Mouse (Mus musculus) liver, embryonic 14.5 days (tissue): ENCODE results near the gene Ccne1.

Experiments used
- CTCF ChIP-seq: IDR thresholded peaks from 2 replicates; pipeline ENCODE4 v1.5.1; 2016; ENCODE audit warnings: antibody characterized with exemption, low read depth, control low read depth
- EP300 ChIP-seq: IDR thresholded peaks from 2 replicates; pipeline ENCODE4 v1.6.1; 2016; ENCODE audit warnings: antibody characterized with exemption, low read depth

DNA sequence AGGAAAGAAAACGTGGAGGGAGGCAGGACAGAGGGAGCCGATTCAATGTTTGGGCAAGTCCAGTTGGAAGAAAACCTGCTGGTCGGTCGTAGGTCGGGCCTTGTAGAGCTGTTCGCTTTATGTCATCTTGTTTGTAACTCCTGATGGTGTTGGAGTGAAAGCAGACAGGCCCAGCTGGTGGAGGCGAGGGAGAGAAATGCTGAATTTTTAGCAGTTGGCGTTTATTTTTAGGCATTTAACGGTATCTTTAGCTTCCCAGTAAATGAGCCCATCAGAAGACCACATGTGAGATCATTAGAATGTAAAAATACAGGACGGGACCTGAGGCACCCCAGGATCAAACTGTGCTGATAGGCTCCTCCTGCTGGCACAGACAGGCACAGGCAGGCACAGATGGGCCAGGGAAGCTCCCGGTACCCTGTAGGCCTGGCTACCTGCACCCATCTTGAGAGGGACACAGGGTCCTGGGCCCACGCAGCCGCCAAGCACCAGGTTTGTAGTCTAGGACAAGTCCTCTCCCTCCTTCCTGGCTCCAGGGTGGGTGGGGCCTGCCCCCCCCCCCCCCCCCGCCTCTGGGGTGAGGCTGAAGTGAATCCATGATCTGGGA, 44.5 kb upstream of the Ccne1 start:
- TF ChIP-seq CTCF (0 out of 2 replicates have a peak, but pooled peaks have one; percentile 11), EP300 (no peak)
